Mouse (Mus musculus): ENCODE results near the gene Hmx2.

DNA sequence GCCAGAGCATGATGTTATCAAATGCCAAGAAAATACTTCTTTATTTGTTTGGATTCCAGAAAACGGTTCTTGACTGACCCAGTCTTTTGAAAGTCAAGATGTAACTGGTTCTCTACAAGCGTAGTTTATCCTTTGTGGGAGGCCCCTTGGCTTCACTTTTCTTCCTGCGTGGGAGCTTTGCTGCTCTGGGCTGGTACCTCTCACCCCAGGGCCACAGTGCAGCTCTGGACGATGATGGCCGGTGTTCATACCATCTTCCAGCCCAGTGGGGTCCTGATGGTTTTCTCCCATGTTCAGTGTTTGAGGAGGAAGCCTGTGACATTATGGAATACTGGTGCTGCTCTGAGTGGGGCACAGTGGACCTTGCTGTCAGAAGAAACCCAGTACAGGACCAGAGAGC is 1.1 kb upstream of the Hmx2 start:
- no peak for TF ChIP-seq POLR2A (IDR thresholded peaks at IDR 0.05; ENCODE audit: low read depth, low read length)
- no peak for TF ChIP-seq CTCF (IDR thresholded peaks at IDR 0.05; ENCODE audit: borderline replicate concordance, insufficient read depth, low read length)
